Mouse (Mus musculus): ENCODE data around the gene Gabarapl2. TPM values are rescaled to one million over a fixed set of nuclear protein-coding genes. Genes with fewer than 3 reads are reported as not detected.

The Gabarapl2 gene
- total RNA-seq (2021), result 100 to 1,000 TPM in 1 of 2 experiments, 10 to 100 TPM in 1; 91.4 to 110 TPM
- long read RNA-seq, experiment 1, transcript Gabarapl2-201 (4 exons, 1,677 nt), result major isoform, 116 of 117 reads
- long read RNA-seq, experiment 1, partial matches to known transcripts, result 1 of 117 reads
- long read RNA-seq, experiment 1, other reads (novel, unspliced or antisense), result 0 of 117 reads
- long read RNA-seq, experiment 2, transcript Gabarapl2-201 (4 exons, 1,677 nt), result major isoform, 91 of 95 reads
- long read RNA-seq, experiment 2, partial matches to known transcripts, result 2 of 95 reads
- long read RNA-seq, experiment 2, other reads (novel, unspliced or antisense), result 2 of 95 reads

GRCm38 (mm10) chr8:111940171-111941100, at the start of gene Gabarapl2:
Gene Gabarapl2 (plus strand): TSS chr8:111940703.
- DNase-seq (ENCODE audit: low spot score), result peak; percentile 97

GRCm38 (mm10) chr8:111890911-111891303, 49.6 kb upstream of the Gabarapl2 start:
- DNase-seq (ENCODE audit: low spot score), result no peak

GRCm38 (mm10) chr8:111891983-111892382, 48.5 kb upstream of the Gabarapl2 start:
- no peak for DNase-seq (ENCODE audit: low spot score)

- DNase-seq (ENCODE audit: low spot score), result no peak
Measured at GRCm38 (mm10) chr8:111892615-111893014, 47.9 kb upstream of the Gabarapl2 start.

GRCm38 (mm10) chr8:111894955-111895354, 45.5 kb upstream of the Gabarapl2 start:
- DNase-seq (ENCODE audit: low spot score), result no peak

- no peak for DNase-seq (ENCODE audit: low spot score)
Measured at GRCm38 (mm10) chr8:111898586-111898985, 41.9 kb upstream of the Gabarapl2 start.

- DNase-seq (ENCODE audit: low spot score), result peak; percentile 87
Measured at GRCm38 (mm10) chr8:111902080-111902479, 38.4 kb upstream of the Gabarapl2 start.

- no peak for DNase-seq (ENCODE audit: low spot score)
Measured at GRCm38 (mm10) chr8:111905500-111906121, 34.9 kb upstream of the Gabarapl2 start.

- no peak for DNase-seq (ENCODE audit: low spot score)
Measured at GRCm38 (mm10) chr8:111909621-111910450, 30.7 kb upstream of the Gabarapl2 start, which contains the start of gene Chst5. Gene Chst5 (minus strand): TSS chr8:111910447.

- no peak for DNase-seq (ENCODE audit: low spot score)
Measured at GRCm38 (mm10) chr8:111911572-111911971, 28.9 kb upstream of the Gabarapl2 start.

GRCm38 (mm10) chr8:111912860-111913432, 27.6 kb upstream of the Gabarapl2 start:
- no peak for DNase-seq (ENCODE audit: low spot score)

- no peak for DNase-seq (ENCODE audit: low spot score)
Measured at GRCm38 (mm10) chr8:111919663-111920062, 20.8 kb upstream of the Gabarapl2 start.

GRCm38 (mm10) chr8:111920971-111921370, 19.5 kb upstream of the Gabarapl2 start:
- DNase-seq (ENCODE audit: low spot score), result no peak

GRCm38 (mm10) chr8:111923383-111923804, 17.1 kb upstream of the Gabarapl2 start:
- DNase-seq (ENCODE audit: low spot score), result peak; percentile 77

- no peak for DNase-seq (ENCODE audit: low spot score)
Measured at GRCm38 (mm10) chr8:111924976-111925375, 15.5 kb upstream of the Gabarapl2 start.

- no peak for DNase-seq (ENCODE audit: low spot score)
Measured at GRCm38 (mm10) chr8:111929648-111930344, 10.7 kb upstream of the Gabarapl2 start.

- DNase-seq (ENCODE audit: low spot score), result no peak
Measured at GRCm38 (mm10) chr8:111931721-111932120, 8.8 kb upstream of the Gabarapl2 start.

- DNase-seq (ENCODE audit: low spot score), result peak; percentile 73
Measured at GRCm38 (mm10) chr8:111932580-111933336, 7.7 kb upstream of the Gabarapl2 start.
